Mouse (Mus musculus) midbrain, embryonic 11.5 days (tissue): ENCODE data around the gene Lag3. TPM values are rescaled to one million over a fixed set of nuclear protein-coding genes. Genes with fewer than 3 reads are reported as not detected.

ENCODE experiments used
- ATAC-seq: fragments of 200-750 bp; cut with Nextera tagmentation; 2 replicates; pipeline ENCODE4 v1.8.0; 2017; ENCODE audit warnings: moderate TSS enrichment, moderate library complexity; ENCODE audit not compliant: low FRiP score
- DNase-seq: peaks from one replicate; pipeline ENCODE4 v3.0.0; 2015; ENCODE audit warnings: low spot score; ENCODE audit errors: missing footprints
- H3K27ac ChIP-seq: fragments of 300-500 bp; sonication (generic); 2 replicates; pipeline ENCODE4 v1.5.1; 2014; ENCODE audit warnings: low read depth, low read length
- H3K27me3 ChIP-seq: fragments of 300-500 bp; sonication (generic); 2 replicates; pipeline ENCODE4 v1.6.1; 2014; ENCODE audit warnings: mild to moderate bottlenecking, low read length, moderate library complexity, mixed read lengths; ENCODE audit not compliant: control insufficient read depth, insufficient read depth
- H3K36me3 ChIP-seq: fragments of 300-500 bp; sonication (generic); 2 replicates; pipeline ENCODE4 v1.6.1; 2014; ENCODE audit warnings: mild to moderate bottlenecking, low read length, moderate library complexity, mixed read lengths; ENCODE audit not compliant: control insufficient read depth, insufficient read depth
- H3K4me1 ChIP-seq: fragments of 300-500 bp; sonication (generic); 2 replicates; pipeline ENCODE4 v1.6.1; 2014; ENCODE audit warnings: low read length; ENCODE audit not compliant: control insufficient read depth, insufficient read depth
- H3K4me2 ChIP-seq: fragments of 300-500 bp; sonication (generic); 2 replicates; pipeline ENCODE4 v1.6.1; 2014; ENCODE audit warnings: mild to moderate bottlenecking, moderate library complexity
- H3K4me3 ChIP-seq: fragments of 300-500 bp; sonication (generic); 2 replicates; pipeline ENCODE4 v1.5.1; 2014; ENCODE audit warnings: low read depth, low read length
- H3K9ac ChIP-seq: fragments of 300-500 bp; sonication (generic); 2 replicates; pipeline ENCODE4 v1.6.1; 2014; ENCODE audit warnings: low read length
- H3K9me3 ChIP-seq: fragments of 300-500 bp; sonication (generic); 2 replicates; pipeline ENCODE4 v1.6.1; 2016; ENCODE audit warnings: low read length; ENCODE audit not compliant: control insufficient read depth
- WGBS: fragments of 180-500 bp; shearing (Covaris S2); extraction: QIAGEN DNeasy Blood & Tissue Kit; methylation state at CpG from one replicate; pipeline ENCODE4 v1.1.7; 2014; 5-methylcytosine and 5-hydroxymethylcytosine counted together
- polyA plus RNA-seq: library from polyadenylated mRNA; unstranded; fragments of >200 nt; fragmentation: Nextera tagmentation; extraction: Ambion mirVana; gene quantifications from 2 replicates; pipeline ENCODE4 v1.2.1, GENCODE M21; 2014

Lag3 gene
- polyA plus RNA-seq, 1 experiment from 2014 or later: 2.4 TPM

DNA sequence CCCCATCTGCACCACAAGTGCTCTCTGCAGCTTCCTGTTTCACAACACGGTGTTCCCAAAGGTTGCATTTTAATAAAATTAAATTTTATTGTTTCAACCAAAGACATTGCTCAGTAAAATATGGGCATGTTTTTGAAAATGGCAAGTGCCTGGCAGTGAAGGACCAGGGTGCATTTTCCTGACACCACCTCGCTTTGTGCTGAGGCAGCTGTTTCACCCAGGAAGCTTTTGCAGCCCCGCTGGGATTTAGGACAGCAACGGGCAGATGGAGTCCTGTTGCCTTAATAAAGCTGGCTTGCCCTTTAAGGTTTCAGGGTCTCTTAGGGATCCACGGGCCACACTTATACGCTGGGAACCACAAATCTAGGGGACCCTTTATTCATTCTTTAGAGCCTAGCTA, 20.5 kb downstream of the Lag3 start:
- H3K36me3 ChIP-seq: no peaks in the 10 kb centered on the region
- H3K4me3 ChIP-seq: no peak overlapping the region
- H3K9me3 ChIP-seq: no peaks in the 10 kb centered on the region
- H3K4me2 ChIP-seq: no peak overlapping the region
- H3K27me3 ChIP-seq: no peaks in the 10 kb centered on the region; the same call in 1 of the 2 replicates
- ATAC-seq (no peak), DNase-seq (no peak)
- 60% methylated on average over 6 of the region's 6 CpGs for WGBS
- no peaks in the 10 kb centered on the region for H3K4me1 ChIP-seq
- no peak overlapping the region for H3K27ac ChIP-seq
- no peak overlapping the region for H3K9ac ChIP-seq

DNA sequence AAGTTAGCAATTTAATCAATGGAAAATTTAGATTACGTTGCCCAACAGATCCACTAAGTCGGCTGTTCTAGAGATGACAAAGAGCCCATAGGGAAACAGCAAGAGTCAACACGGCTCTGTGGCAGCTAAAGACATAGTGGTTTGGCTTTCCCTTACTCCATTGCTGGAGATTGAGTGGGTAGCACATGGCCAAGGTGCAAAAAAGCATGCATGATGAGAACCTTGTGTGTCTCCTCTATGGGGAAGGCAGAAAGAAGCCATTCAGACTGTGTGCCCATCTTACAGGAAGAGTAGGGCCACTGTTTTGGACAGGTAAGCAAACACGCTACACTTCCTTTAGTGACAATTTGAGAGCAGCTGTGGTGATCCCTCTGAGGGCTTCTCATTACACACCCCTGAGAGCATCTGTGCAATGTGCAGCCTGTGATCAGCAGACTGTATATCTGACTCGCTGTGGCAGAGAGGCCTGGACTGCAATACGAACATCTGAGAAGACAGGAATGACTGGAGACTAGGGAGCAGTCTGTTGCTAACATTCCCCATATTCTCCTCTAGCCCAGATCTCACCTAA, 22.9 kb downstream of the Lag3 start:
- no peak overlapping the region for H3K27ac ChIP-seq
- WGBS: 89% methylated on average over 6 of the region's 6 CpGs
- no peak overlapping the region for H3K9ac ChIP-seq
- no peaks in the 10 kb centered on the region for H3K36me3 ChIP-seq
- DNase-seq: no peak
- H3K4me3 ChIP-seq: no peak overlapping the region
- H3K4me2 ChIP-seq: no peak overlapping the region
- no peaks in the 10 kb centered on the region for H3K4me1 ChIP-seq
- H3K27me3 ChIP-seq: no peaks in the 10 kb centered on the region; the same call in 1 of the 2 replicates
- no peaks in the 10 kb centered on the region for H3K9me3 ChIP-seq
- no peak for ATAC-seq

GRCm38 (mm10) chr6:124887986-124888385, 23.5 kb downstream of the Lag3 start, which contains the start of gene Cd4:
Gene Cd4, minus strand, starts transcription at chr6:124888221.
- no peak within 1 kb of the TSS for H3K4me2 ChIP-seq
- H3K4me1 ChIP-seq: no peaks in the 10 kb centered on the region
- WGBS: 93% methylated on average over 9 of the region's 9 CpGs
- H3K4me3 ChIP-seq: no peak within 1 kb of the TSS
- no peaks in the 10 kb centered on the region for H3K9me3 ChIP-seq
- H3K27ac ChIP-seq: no peak within 1 kb of the TSS
- no peak for ATAC-seq
- no peak for DNase-seq
- H3K9ac ChIP-seq: no peak within 1 kb of the TSS
- no peaks in the 10 kb centered on the region; the same call in 1 of the 2 replicates for H3K27me3 ChIP-seq
- H3K36me3 ChIP-seq: no peaks in the 10 kb centered on the region

- ATAC-seq: no peak
- 92% methylated on average over 8 of the region's 8 CpGs for WGBS
- H3K27me3 ChIP-seq: no peaks in the 10 kb centered on the region
These were observed 25.5 kb downstream of the Lag3 start for GRCm38 (mm10) chr6:124885956-124886381.

GRCm38 (mm10) chr6:124884714-124885500, 26.6 kb downstream of the Lag3 start:
- no peak overlapping the region for H3K4me3 ChIP-seq
- no peaks in the 10 kb centered on the region for H3K9me3 ChIP-seq
- no peak overlapping the region for H3K27ac ChIP-seq
- H3K9ac ChIP-seq: no peak overlapping the region
- ATAC-seq: no peak
- no peak overlapping the region for H3K4me2 ChIP-seq
- no peaks in the 10 kb centered on the region for H3K4me1 ChIP-seq
- DNase-seq: no peak
- no peaks in the 10 kb centered on the region for H3K36me3 ChIP-seq
- H3K27me3 ChIP-seq: no peaks in the 10 kb centered on the region
- WGBS: 78% methylated on average over 10 of the region's 10 CpGs

More at GRCm38 (mm10) chr6:124885956-124886381, 25.5 kb downstream of the Lag3 start:
- no peak for DNase-seq
- no peak overlapping the region for H3K9ac ChIP-seq
- H3K36me3 ChIP-seq: no peaks in the 10 kb centered on the region
- H3K4me1 ChIP-seq: no peaks in the 10 kb centered on the region
- no peak overlapping the region for H3K4me3 ChIP-seq
- H3K9me3 ChIP-seq: no peaks in the 10 kb centered on the region
- H3K4me2 ChIP-seq: no peak overlapping the region
- H3K27ac ChIP-seq: no peak overlapping the region

DNA sequence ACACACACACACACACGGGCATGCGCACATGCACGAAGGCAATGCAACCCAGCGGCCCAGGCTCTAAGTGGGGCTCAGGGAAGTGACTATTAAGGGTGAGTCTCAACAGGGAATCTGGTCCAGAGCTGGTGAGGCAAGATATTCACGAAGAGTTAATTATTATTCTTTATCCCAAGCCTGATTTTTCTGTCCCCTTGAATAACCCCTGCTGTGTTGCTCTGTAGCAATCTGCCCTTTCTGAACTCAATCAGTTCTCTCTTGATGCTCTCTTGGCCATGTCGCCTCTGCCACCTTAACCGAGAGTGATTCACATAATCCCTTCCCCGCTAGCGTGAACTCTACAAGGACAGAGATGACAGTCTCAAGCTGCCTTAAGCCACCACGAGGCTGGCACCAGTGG, 28.2 kb downstream of the Lag3 start:
- H3K4me3 ChIP-seq: no peak overlapping the region
- no peak overlapping the region for H3K27ac ChIP-seq
- no peaks in the 10 kb centered on the region for H3K9me3 ChIP-seq
- DNase-seq (no peak), ATAC-seq (no peak)
- 74% methylated on average over 10 of the region's 10 CpGs for WGBS
- H3K4me1 ChIP-seq: no peaks in the 10 kb centered on the region
- no peak overlapping the region for H3K4me2 ChIP-seq
- no peak overlapping the region for H3K9ac ChIP-seq
- no peaks in the 10 kb centered on the region for H3K27me3 ChIP-seq
- H3K36me3 ChIP-seq: no peaks in the 10 kb centered on the region

DNA sequence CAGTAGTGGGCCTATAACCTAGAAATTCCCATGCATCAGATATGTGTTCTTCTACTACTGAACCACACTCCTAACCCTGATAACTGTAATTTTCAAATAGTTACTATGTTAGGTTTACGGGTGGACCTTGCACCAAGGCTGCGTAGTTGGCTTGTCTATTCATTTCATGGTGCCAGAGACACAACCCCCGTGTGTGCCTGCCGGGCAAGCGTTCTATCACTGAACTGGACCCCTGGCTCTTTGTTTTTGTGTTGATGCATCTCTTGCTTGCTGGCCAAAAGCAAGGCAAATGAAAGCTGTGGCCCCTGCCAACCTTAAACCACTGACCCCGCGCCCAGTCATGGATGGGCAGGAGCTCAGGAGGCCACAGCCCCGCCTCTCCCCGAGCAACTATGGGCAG, 29.7 kb downstream of the Lag3 start:
- no peaks in the 10 kb centered on the region for H3K36me3 ChIP-seq
- WGBS: 91% methylated on average over 9 of the region's 9 CpGs
- no peak for ATAC-seq

DNA sequence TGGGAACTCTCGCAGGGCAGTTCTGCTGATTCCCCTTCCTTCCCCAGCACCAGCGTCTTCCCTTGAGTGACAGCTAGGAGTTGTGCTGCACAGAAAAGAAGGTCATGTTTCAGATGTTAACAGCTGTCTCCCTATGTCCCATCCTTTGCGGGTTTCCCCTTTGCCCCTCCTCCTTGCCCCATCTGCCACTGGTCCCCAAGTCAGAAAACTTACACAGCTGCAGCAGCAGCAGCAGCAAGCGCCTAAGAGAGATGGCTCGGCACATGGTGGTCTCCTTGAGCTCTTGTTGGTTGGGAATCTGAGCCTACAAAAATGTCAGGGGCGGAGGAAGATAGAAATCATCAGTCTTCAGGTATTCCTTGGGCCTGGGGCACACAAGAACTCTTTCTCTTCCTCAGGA, 32.1 kb downstream of the Lag3 start:
- WGBS: 63% methylated on average over 6 of the region's 6 CpGs

More for the DNA sequence above, 29.7 kb downstream of the Lag3 start:
- H3K27ac ChIP-seq: no peak overlapping the region
- no peak overlapping the region for H3K4me2 ChIP-seq
- no peaks in the 10 kb centered on the region for H3K27me3 ChIP-seq
- DNase-seq: no peak
- no peak overlapping the region for H3K4me3 ChIP-seq
- no peaks in the 10 kb centered on the region for H3K9me3 ChIP-seq
- no peaks in the 10 kb centered on the region for H3K4me1 ChIP-seq
- H3K9ac ChIP-seq: no peak overlapping the region

DNA sequence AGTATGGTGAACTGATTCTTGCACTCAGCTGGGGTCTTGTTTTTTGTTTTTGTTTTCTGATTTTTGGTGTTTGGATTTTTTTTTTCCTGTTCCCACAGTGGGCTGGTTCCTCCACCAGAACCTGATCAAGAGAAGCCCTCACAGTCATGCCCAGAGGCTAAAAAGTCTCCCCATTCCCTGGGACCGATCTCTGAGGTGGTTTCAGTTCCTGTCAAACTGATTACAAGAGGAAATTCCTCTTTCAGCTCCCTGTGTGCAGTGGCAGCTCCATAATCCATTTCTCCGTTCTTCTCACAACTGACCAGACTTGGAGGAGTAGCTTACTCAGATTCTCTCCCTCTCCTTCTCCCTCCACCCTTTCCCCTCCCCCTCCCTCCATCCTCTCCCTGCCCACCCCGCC, 37.2 kb downstream of the Lag3 start:
- no peak overlapping the region for H3K4me2 ChIP-seq
- DNase-seq (no peak), ATAC-seq (no peak)
- H3K27ac ChIP-seq: no peak overlapping the region
- no peaks in the 10 kb centered on the region for H3K36me3 ChIP-seq
- whole genome bisulfite sequencing: 54% methylated on average over 2 of the region's 3 CpGs
- H3K4me3 ChIP-seq: no peak overlapping the region
- H3K9me3 ChIP-seq: no peaks in the 10 kb centered on the region
- no peak overlapping the region for H3K9ac ChIP-seq
- no peaks in the 10 kb centered on the region for H3K4me1 ChIP-seq
- no peaks in the 10 kb centered on the region for H3K27me3 ChIP-seq

More for the DNA sequence above, 32.1 kb downstream of the Lag3 start:
- H3K4me3 ChIP-seq: no peak overlapping the region
- DNase-seq (no peak), ATAC-seq (no peak)
- H3K9ac ChIP-seq: no peak overlapping the region
- H3K4me2 ChIP-seq: no peak overlapping the region
- no peaks in the 10 kb centered on the region for H3K36me3 ChIP-seq
- no peak overlapping the region for H3K27ac ChIP-seq
- H3K4me1 ChIP-seq: no peaks in the 10 kb centered on the region
- H3K9me3 ChIP-seq: no peaks in the 10 kb centered on the region
- no peaks in the 10 kb centered on the region for H3K27me3 ChIP-seq
